Mouse (Mus musculus): ENCODE measurements around the gene Sirt1.

Gene Sirt1

DNA sequence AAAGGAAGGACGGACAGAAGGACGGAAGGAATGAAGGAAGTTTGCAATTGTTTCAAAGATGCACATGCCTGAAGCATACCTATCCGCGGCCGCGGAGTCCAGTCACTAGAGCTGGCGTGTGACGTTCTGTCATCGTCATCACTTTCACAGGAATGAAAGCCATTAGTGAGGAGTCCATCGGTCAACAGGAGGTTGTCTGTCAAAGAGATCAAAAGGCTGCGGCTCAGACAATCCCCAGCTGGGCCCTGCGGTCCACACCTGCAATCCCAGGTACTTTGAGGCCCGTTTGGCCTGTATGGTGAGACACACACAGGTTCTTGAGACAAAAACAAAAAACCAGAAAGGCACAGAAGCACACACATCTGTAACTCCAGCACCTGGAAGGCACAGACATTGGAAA, 44.6 kb downstream of the Sirt1 start:
- no peak for DNase-seq (ENCODE audit: low spot score)

DNA sequence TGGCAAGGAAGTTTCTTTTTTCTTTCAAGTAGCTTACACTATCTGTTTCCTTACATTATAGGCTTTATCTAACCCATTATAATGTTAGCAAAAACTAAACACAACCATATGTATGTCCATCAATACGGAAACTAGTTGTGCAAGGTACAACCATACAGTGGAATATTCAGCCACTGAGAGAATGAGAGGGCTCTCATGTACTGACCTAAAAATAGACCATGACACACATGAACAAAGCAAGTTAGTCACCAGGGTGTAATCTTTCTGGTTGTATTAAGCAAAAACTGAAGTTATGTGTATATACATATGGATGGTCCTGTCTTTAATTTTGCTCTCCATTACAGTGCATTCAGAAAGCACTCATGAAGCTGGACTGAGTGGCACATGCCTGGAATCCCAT, 54.4 kb downstream of the Sirt1 start:
- DNase-seq (ENCODE audit: low spot score) = no peak

DNA sequence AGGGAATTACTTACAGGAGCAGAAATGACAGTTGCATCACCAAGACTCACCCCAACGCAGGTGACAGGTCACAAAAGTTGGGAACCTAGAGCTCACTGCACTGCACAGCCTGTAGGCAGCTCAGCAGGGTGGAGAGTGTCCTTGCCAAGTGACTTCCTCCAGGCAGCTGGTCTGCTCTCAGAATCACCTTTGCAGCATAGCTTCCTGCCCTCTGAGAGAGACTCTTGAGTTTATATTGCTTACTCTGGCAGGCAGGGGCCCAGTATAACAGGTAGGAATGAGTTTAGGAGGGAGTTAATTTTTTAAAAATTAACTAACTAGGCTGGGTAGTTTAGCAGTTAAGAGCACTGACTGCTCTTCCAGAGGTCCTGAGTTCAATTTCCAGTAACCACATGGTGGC, 67.8 kb downstream of the Sirt1 start:
- DNase-seq (ENCODE audit: low spot score) = no peak

DNA sequence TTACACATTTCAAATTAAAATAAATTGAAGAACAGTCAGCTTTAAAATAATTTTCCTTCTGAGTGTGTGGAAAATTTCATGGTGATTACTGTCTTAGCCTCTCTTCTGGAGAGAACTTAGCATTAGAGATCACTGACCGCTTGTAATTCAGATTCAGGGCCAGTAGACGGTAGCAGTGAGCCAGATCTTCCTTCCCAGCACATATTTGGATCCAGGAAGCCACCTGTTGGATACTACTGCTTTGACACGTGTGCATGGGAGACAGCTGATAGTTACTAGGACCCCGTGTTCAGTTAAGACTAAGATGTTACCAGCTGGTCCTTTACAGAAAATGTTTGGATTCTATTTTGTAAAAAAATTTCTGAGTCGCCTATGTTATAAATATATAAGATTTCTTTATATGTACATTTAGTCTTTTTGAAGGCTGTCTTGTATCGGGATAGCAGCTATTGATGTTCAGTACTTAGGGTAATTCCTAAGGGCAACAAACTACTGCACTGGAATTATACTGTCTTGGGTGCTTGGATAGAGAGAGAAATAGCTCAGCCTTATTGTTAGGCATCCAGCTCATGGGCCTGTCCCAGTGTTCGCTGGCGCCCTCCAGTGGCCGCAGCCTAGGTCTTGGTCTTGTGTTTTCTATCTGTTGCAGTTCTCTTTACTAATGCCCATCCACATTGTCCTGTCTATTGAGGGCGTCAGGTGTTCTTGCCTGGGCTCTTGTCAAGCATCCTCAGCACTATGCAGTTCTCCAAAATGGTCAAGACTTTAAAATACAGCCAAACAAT, 72.7 kb downstream of the Sirt1 start:
- DNase-seq (ENCODE audit: low spot score) = peak; percentile 78

DNA sequence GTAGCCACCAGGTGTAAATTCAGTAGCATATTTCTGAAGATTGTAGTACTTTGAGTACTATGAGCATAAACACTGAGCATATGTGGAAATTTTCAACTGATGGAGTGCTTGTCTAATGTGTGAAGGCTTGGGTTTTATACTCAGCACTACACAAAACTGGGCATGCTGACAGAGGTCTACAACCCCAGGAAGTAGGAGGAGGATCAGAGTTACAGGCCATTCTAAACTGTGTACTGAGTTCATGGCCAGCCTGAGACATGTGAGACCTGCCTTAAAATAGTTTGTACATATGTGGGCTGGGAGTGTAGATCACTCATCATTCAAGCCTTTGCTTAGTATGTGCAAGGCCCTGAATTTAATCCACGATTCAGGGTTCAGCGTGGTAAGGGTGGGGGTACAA, 79.1 kb downstream of the Sirt1 start:
- DNase-seq (ENCODE audit: low spot score) = no peak

DNA sequence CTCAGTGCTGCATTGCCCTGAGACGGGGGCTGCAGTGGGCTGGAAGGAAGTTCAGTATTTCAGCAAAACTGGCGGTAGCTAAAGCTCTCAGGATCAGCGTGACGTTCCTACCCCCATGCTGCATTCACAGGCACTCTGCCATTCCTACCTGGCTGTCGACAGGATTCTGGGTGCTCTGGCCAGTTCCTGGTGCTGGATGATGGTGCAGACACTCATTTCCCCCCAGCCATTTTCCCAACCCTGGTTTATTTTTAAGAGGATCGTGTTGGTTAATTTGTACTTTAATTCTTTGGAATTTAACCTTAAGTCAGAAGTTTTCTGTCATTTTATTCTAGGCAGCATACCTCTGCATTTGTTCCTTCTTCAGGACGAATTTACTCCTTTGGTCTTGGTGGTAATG, 98.7 kb downstream of the Sirt1 start:
- no peak for DNase-seq (ENCODE audit: low spot score)

DNA sequence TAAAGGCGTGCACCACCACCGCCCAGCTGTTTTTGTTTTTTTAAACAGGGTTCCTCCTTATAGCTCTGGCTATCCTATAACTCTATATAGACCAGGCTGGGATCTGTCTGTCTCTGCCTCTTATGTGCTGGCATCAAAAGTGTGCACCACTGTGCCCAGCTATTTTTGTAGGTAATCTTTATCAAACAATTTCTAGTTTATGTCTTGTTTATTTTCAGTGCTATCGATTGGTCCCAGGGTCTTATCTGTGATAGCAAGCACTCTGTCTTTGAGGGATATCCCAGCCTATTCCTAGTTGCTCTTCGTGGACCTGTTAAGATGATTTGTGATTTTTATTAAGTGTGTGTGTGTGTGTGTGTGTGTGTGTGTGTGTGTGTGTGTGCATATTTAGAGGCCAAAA, 99.1 kb downstream of the Sirt1 start:
- no peak for DNase-seq (ENCODE audit: low spot score)

DNA sequence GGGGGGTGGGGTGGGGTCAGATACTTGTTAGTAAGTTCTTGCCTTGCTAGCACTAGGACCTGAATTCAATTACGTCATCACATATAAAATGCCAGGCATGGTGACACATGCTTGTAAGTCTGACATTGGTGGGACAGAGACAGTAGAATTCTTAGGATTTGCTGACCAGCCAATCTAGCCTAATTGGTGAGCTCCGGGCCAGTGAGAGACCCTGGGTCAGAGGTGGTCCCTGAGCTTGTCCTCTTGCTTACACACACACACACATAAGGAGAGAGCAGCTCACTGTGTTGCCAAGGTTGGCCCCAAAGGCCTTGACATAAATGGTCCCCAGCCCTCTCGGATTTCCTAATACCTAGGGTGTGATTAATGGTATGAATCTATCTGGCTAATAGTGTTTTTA, 101.7 kb downstream of the Sirt1 start:
- DNase-seq (ENCODE audit: low spot score) = no peak

DNA sequence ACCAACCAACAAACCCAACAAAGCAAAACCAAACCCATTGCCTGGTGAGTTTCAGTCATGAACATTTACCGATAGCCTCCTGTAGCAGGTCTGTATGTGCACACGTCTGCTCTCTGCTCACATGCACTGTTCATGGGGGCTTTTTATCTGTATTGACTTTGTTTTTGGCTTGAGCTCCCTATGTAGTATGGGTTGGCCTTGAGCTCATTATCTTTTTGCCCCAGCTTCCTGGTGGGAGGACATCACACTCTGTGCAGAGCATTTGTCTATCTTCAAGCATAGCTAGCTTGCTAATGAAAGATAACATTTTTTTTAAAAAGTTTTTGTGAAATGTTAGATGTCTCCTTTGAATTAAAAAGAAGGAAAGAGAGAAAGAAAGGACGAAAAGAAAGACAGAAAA, 104.5 kb downstream of the Sirt1 start:
- no peak for DNase-seq (ENCODE audit: low spot score)

DNA sequence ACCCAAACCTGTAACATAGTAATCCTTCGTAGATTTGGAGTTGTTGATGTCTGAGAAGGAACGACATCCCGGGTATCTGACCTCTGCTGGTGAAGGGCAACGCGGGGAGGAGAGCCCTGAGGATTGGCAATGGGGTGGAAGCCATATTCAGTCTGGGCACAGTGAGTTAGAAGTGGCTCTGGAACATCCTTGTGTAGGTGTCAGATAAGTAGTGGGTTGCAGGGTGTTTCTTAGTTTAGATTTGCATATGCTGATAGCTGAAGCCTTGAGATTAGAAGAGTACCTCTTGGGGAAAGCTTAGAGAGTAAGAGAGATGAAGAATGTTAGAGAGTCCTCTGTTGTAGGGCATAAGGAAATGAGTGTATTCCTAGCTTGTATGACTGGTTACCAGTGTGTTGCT, 108.6 kb downstream of the Sirt1 start:
- DNase-seq (ENCODE audit: low spot score) = no peak

DNA sequence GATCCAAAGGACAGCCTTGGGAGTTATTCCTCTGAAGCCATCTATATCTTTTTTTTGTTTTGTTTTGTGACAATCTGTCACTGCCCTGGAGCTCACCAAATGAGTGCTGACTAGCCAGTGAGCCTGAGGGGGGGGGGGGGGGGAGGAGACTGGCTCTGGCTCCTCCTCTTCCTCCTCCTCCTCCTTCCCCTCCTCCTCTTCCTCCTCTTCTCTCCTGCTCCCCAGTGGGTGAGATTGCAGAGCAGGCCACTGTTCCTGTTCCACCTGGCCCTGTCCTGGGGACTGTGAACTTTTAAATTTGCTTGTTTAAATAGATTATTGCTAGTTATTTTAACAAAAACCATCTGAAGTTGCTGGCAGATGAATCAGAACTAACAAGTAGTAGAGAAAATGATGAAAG, 109.1 kb downstream of the Sirt1 start:
- no peak for DNase-seq (ENCODE audit: low spot score)

Measured in T-cell, adult 2 months (primary cell).